In genomic region chr6:87779174-87780165, GRCm38 (mm10) we compare ENCODE assay signal across 12 mouse cellular contexts. TPM values are rescaled to one million over a fixed set of nuclear protein-coding genes. Genes with fewer than 3 reads are reported as not detected.
DNase-seq lines count a peak whose midpoint lies in the region; ATAC-seq and TF ChIP-seq lines count a peak whose summit lies in the region.
"Had no signal": no experiment of that assay in that cellular context is flagged by ENCODE, and none has a peak within 500 bp of the region (broad histone marks: within the 10 kb centered on the region; RNA-seq: fewer than 3 reads in every experiment).

No protein-coding gene starts in this region.

- H3K9me3 ChIP-seq in G1E (replicated peaks): peaks cover 4% of the 10 kb centered on the region
- no peaks in the 10 kb centered on the region for H3K9me3 ChIP-seq in liver, embryonic 16.5 days (replicated peaks; ENCODE audit: control insufficient read depth, low read length)
- no peaks in the 10 kb centered on the region for H3K9me3 ChIP-seq in hindbrain, embryonic 14.5 days (ENCODE audit: control insufficient read depth, low read length)
- H3K9me3 ChIP-seq: hindbrain, embryonic 12.5 days had no signal

- DNase-seq in gastrocnemius, adult 2 months: peak; percentile 42
- no peak for DNase-seq in gastrocnemius, adult 8-10 months (ENCODE audit: low spot score in 2 of 2)
- DNase-seq in liver, adult 2 months (ENCODE audit: extremely low read depth, low read depth, low spot score): no peak
- DNase-seq in liver (no peak), G1E (ENCODE audit: low spot score) (no peak)
- no peak for DNase-seq in hindbrain, embryonic 14.5 days (ENCODE audit: low spot score)
- no peak for DNase-seq in urinary bladder, adult 18-20 months (ENCODE audit: low spot score in 2 of 2)
- DNase-seq: adrenal gland, postnatal 10 days; embryo, embryonic 11 days; left cerebral cortex, postnatal 4 days had no signal

- no peak for TF ChIP-seq POLR2A in liver, adult 2 months (IDR thresholded peaks at IDR 0.05; ENCODE audit: extremely low read depth, insufficient read depth, low read length)

- H3K9ac ChIP-seq in liver, adult 2 months (ENCODE audit: low read depth, low read length): no peak overlapping the region
- peak overlapping the region; percentile 5; the same call in 1 of the 2 replicates for H3K9ac ChIP-seq in liver, embryonic 16.5 days (ENCODE audit: low read depth, low read length)
- H3K9ac ChIP-seq in hindbrain, embryonic 14.5 days: no peak overlapping the region
- H3K9ac ChIP-seq: hindbrain, embryonic 12.5 days had no signal

- no peak overlapping the region for H3K4me3 ChIP-seq in gastrocnemius, adult 2 months
- no peak overlapping the region for H3K4me3 ChIP-seq in liver, adult 2 months (ENCODE audit: insufficient read depth, low read depth, low read length)
- H3K4me3 ChIP-seq in G1E (ENCODE audit: low read depth, low read length): peak overlapping the region; percentile 13; the same call in 1 of the 2 replicates
- no peak overlapping the region for H3K4me3 ChIP-seq in liver, embryonic 16.5 days (ENCODE audit: low read depth, low read length)
- H3K4me3 ChIP-seq in hindbrain, embryonic 14.5 days (replicated peaks; ENCODE audit: low read length): no peak overlapping the region
- H3K4me3 ChIP-seq: hindbrain, embryonic 12.5 days had no signal

- no peaks in the 10 kb centered on the region for H3K27me3 ChIP-seq in liver, adult 2 months (ENCODE audit: control insufficient read depth, insufficient read depth, low read length)
- no peaks in the 10 kb centered on the region for H3K27me3 ChIP-seq in G1E (ENCODE audit: insufficient read depth, low read length)
- no peaks in the 10 kb centered on the region for H3K27me3 ChIP-seq in liver, embryonic 16.5 days (ENCODE audit: control insufficient read depth, insufficient read depth, low read depth, low read length)
- no peaks in the 10 kb centered on the region for H3K27me3 ChIP-seq in hindbrain, embryonic 14.5 days (ENCODE audit: control insufficient read depth, insufficient read depth, low read length)
- H3K27me3 ChIP-seq: hindbrain, embryonic 12.5 days had no signal

- no peaks in the 10 kb centered on the region for H3K36me3 ChIP-seq in liver, adult 2 months (ENCODE audit: control insufficient read depth, insufficient read depth, low read length)
- peaks cover 19% of the 10 kb centered on the region for H3K36me3 ChIP-seq in G1E (replicated peaks)
- no peaks in the 10 kb centered on the region for H3K36me3 ChIP-seq in liver, embryonic 16.5 days (ENCODE audit: control insufficient read depth, insufficient read depth)
- no peaks in the 10 kb centered on the region for H3K36me3 ChIP-seq in hindbrain, embryonic 14.5 days (replicated peaks; ENCODE audit: control insufficient read depth, insufficient read depth)
- H3K36me3 ChIP-seq: hindbrain, embryonic 12.5 days had no signal

- peak; percentile 52 for TF ChIP-seq CTCF in gastrocnemius, adult 2 months (IDR thresholded peaks at IDR 0.05)
- TF ChIP-seq CTCF in liver, adult 2 months (IDR thresholded peaks at IDR 0.05; ENCODE audit: low read depth, low read length): peak; percentile 63
- no peak for TF ChIP-seq CTCF in G1E (IDR thresholded peaks at IDR 0.05; ENCODE audit: low read depth, low read length)

- H3K4me2 ChIP-seq in liver, embryonic 16.5 days (ENCODE audit: low read depth, low read length): no peak overlapping the region
- H3K4me2 ChIP-seq in hindbrain, embryonic 14.5 days (replicated peaks): no peak overlapping the region
- H3K4me2 ChIP-seq: hindbrain, embryonic 12.5 days had no signal

- WGBS in liver, adult 2 months: 90% methylated on average over 11 of the region's 11 CpGs
- 84% methylated on average over 11 of the region's 11 CpGs for WGBS in liver, embryonic 16.5 days (ENCODE audit: insufficient replicate concordance)
- 84% methylated on average over 11 of the region's 11 CpGs for WGBS in hindbrain, embryonic 14.5 days

- ATAC-seq in G1E (ENCODE audit: extremely low read depth, insufficient number of reproducible peaks, low FRiP score, poor library complexity, severe bottlenecking): no peak
- no peak for ATAC-seq in liver, embryonic 16.5 days (ENCODE audit: low read depth)
- no peak for ATAC-seq in hindbrain, embryonic 14.5 days (ENCODE audit: low FRiP score)

- intact Hi-C loops in gastrocnemius, adult 2 months (cut with DNase I): no loop called here

- H3K27ac ChIP-seq in gastrocnemius, adult 2 months: no peak overlapping the region
- no peak overlapping the region for H3K27ac ChIP-seq in liver, adult 2 months (replicated peaks; ENCODE audit: insufficient read depth, low read depth, low read length)
- H3K27ac ChIP-seq in liver, embryonic 16.5 days (ENCODE audit: low read length): peak overlapping the region; percentile 36
- H3K27ac ChIP-seq in hindbrain, embryonic 14.5 days: no peak overlapping the region
- H3K27ac ChIP-seq: hindbrain, embryonic 12.5 days had no signal

- H3K79me2 ChIP-seq in liver, adult 2 months (ENCODE audit: control insufficient read depth, insufficient read depth, low read length): no peaks in the 10 kb centered on the region

- no peaks in the 10 kb centered on the region for H3K4me1 ChIP-seq in liver, adult 2 months (ENCODE audit: control insufficient read depth, insufficient read depth, low read length)
- H3K4me1 ChIP-seq in G1E (ENCODE audit: insufficient read depth, low read depth, low read length): peaks cover 62% of the 10 kb centered on the region
- peaks cover 38% of the 10 kb centered on the region for H3K4me1 ChIP-seq in liver, embryonic 16.5 days (ENCODE audit: control insufficient read depth, low read depth, low read length)
- H3K4me1 ChIP-seq in hindbrain, embryonic 14.5 days (replicated peaks; ENCODE audit: control insufficient read depth, insufficient read depth, low read length): no peaks in the 10 kb centered on the region
- H3K4me1 ChIP-seq: hindbrain, embryonic 12.5 days had no signal

RNA-seq across cellular contexts. Expression of gene Gp9, which starts 1.6 kb away (rescaled TPM):
- not detected for total RNA-seq in gastrocnemius, adult 2 months (2021)
- not detected for total RNA-seq in gastrocnemius, adult 8-10 months (2022)
- 0.34 and 0.74 TPM in 2 replicates for total RNA-seq in liver, adult 2 months (2014; rRNA removed)
- 0.25 TPM in 1 of 2 replicates, not detected in the other for polyA plus RNA-seq in liver, adult 2 months (2012; rRNA removed)
- 4.7 and 6.4 TPM in 2 replicates for total RNA-seq in G1E (2014; fragmentation: Nextera tagmentation)
- 1.6 and 2.2 TPM in 2 replicates for total RNA-seq in G1E (2017)
- 6.3 and 9.1 TPM in 2 replicates for polyA plus RNA-seq in G1E (2012)
- polyA plus RNA-seq in liver, embryonic 16.5 days (2015; fragmentation: Nextera tagmentation; extraction: Ambion mirVana): 24.8 and 26.2 TPM in 2 replicates
- polyA plus RNA-seq in hindbrain, embryonic 14.5 days (2014; fragmentation: Nextera tagmentation; extraction: Ambion mirVana): 0.56 and 0.83 TPM in 2 replicates
- total RNA-seq: left cerebral cortex, postnatal 4 days had no signal

RNA-seq across cellular contexts. Expression of gene Rab43, which starts 32.5 kb away (rescaled TPM):
- total RNA-seq in gastrocnemius, adult 2 months (2021): 1 to 10 TPM; 3.9 to 4.9 TPM
- total RNA-seq in gastrocnemius, adult 8-10 months (2022): 1 to 10 TPM; 3.6 to 5.4 (median 4.5) TPM
- 63.0 and 71.9 TPM in 2 replicates for total RNA-seq in liver, adult 2 months (2014; rRNA removed)
- 106 and 139 TPM in 2 replicates for polyA plus RNA-seq in liver, adult 2 months (2012; rRNA removed)
- total RNA-seq in G1E (2014; fragmentation: Nextera tagmentation): 20.1 and 34.8 TPM in 2 replicates
- 11.5 and 15.5 TPM in 2 replicates for total RNA-seq in G1E (2017)
- 30.8 and 62.5 TPM in 2 replicates for polyA plus RNA-seq in G1E (2012)
- 32.4 and 34.8 TPM in 2 replicates for polyA plus RNA-seq in liver, embryonic 16.5 days (2015; fragmentation: Nextera tagmentation; extraction: Ambion mirVana)
- 7.8 and 15.6 TPM in 2 replicates for polyA plus RNA-seq in hindbrain, embryonic 14.5 days (2014; fragmentation: Nextera tagmentation; extraction: Ambion mirVana)

RNA-seq across cellular contexts. Expression of gene Efcc1, which starts 48.8 kb away (rescaled TPM):
- under 1 TPM; 0.70 to 0.82 TPM for total RNA-seq in gastrocnemius, adult 2 months (2021)
- under 1 TPM; 0.51 to 0.94 (median 0.78) TPM for total RNA-seq in gastrocnemius, adult 8-10 months (2022)
- 0.65 and 1.2 TPM in 2 replicates for total RNA-seq in liver, adult 2 months (2014; rRNA removed)
- 0.41 and 0.86 TPM in 2 replicates for polyA plus RNA-seq in liver, adult 2 months (2012; rRNA removed)
- total RNA-seq in G1E (2014; fragmentation: Nextera tagmentation): 2.3 TPM in 1 of 2 replicates, not detected in the other
- total RNA-seq in G1E (2017): 0.11 and 0.58 TPM in 2 replicates
- not detected in 2 replicates for polyA plus RNA-seq in G1E (2012)
- polyA plus RNA-seq in liver, embryonic 16.5 days (2015; fragmentation: Nextera tagmentation; extraction: Ambion mirVana): 0.18 and 0.23 TPM in 2 replicates
- 6.1 and 8.0 TPM in 2 replicates for polyA plus RNA-seq in hindbrain, embryonic 14.5 days (2014; fragmentation: Nextera tagmentation; extraction: Ambion mirVana)

RNA-seq across cellular contexts. Expression of gene Gm45140, which starts 56.1 kb away (rescaled TPM):
- total RNA-seq in gastrocnemius, adult 2 months (2021): 1 to 10 TPM in 1 of 2 experiments, under 1 TPM in 1; 0.45 to 1.7 TPM
- total RNA-seq in gastrocnemius, adult 8-10 months (2022): 1 to 10 TPM in 1 of 4 experiments, under 1 TPM in 1, not detected in 2; 0.48 to 1.0 TPM
- 1.0 and 1.1 TPM in 2 replicates for total RNA-seq in liver, adult 2 months (2014; rRNA removed)
- polyA plus RNA-seq in liver, adult 2 months (2012; rRNA removed): 0.51 and 0.98 TPM in 2 replicates
- total RNA-seq in G1E (2014; fragmentation: Nextera tagmentation) (10.5 and 12.1 TPM in 2 replicates), G1E (2017) (17.5 and 19.5 TPM in 2 replicates)
- 9.0 and 13.8 TPM in 2 replicates for polyA plus RNA-seq in G1E (2012)
- 4.5 and 4.6 TPM in 2 replicates for polyA plus RNA-seq in liver, embryonic 16.5 days (2015; fragmentation: Nextera tagmentation; extraction: Ambion mirVana)
- 1.1 and 5.8 TPM in 2 replicates for polyA plus RNA-seq in hindbrain, embryonic 14.5 days (2014; fragmentation: Nextera tagmentation; extraction: Ambion mirVana)

RNA-seq across cellular contexts. Expression of gene Isy1, which starts 59.1 kb away (rescaled TPM):
- total RNA-seq in gastrocnemius, adult 2 months (2021): 10 to 100 TPM; 17.7 to 21.1 TPM
- 10 to 100 TPM; 13.1 to 23.1 (median 18.4) TPM for total RNA-seq in gastrocnemius, adult 8-10 months (2022)
- 18.6 and 22.8 TPM in 2 replicates for total RNA-seq in liver, adult 2 months (2014; rRNA removed)
- polyA plus RNA-seq in liver, adult 2 months (2012; rRNA removed): 5.6 and 6.8 TPM in 2 replicates
- total RNA-seq in G1E (2014; fragmentation: Nextera tagmentation): 46.7 and 53.5 TPM in 2 replicates
- total RNA-seq in G1E (2017): 62.5 and 65.2 TPM in 2 replicates
- polyA plus RNA-seq in G1E (2012): 46.2 and 54.9 TPM in 2 replicates
- 17.5 and 24.2 TPM in 2 replicates for polyA plus RNA-seq in liver, embryonic 16.5 days (2015; fragmentation: Nextera tagmentation; extraction: Ambion mirVana)
- polyA plus RNA-seq in hindbrain, embryonic 14.5 days (2014; fragmentation: Nextera tagmentation; extraction: Ambion mirVana): 21.1 and 21.7 TPM in 2 replicates
